Mouse (Mus musculus) left cerebral cortex, adult 11 months (tissue): Measurements from ENCODE around the gene Oasl2.
A peak's percentile ranks its signal among the peaks of the same experiment; 100 is the strongest.
"Not testable (repeated sequence)": the region's sequence is repeated elsewhere in the genome, so short reads cannot be mapped to it uniquely, and the experiment has no call there.

Experiments
- DNase-seq: peaks from one replicate; pipeline ENCODE4 v3.0.0; 2022; ENCODE audit warnings: low spot score

Gene Oasl2

DNA sequence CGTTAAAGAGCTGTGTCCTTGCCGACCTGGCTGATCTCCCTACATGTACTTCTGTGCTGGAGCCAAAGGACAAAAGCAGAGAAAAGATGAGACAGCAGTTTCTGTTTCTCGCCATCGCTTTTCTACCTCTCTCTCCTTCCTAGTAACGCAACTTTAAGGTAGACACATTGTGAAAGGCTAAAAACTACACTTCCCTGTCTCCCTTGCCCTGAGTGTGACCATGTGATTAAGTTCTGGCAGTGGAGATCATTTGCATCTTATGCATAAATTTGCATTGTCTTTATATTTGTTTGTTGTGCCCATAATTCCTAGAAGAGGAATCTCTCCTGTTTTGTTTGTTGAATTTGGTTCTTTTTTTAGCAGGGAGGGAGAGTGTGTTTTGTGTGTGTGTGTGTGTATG, 19.1 kb downstream of the Oasl2 start:
- DNase-seq = no peak

DNA sequence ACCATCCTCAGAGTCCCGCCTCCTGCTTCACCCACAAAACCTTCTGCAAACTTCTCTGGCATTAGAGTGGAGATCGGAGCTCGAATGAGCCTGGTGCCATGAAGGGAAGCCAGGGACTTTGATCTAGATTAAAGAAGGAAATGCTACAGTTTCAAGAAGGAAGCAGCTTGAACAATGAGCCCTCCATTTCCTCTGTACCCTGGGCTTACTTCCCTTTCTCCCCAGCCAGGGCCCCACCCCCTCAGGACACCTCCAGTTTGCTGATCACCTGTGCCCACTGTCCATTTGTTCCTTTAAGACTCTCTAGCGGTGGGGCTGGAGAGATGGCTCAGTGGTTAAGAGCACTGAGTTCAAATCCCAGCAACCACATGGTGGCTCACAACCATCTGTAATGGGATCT, 20.0 kb downstream of the Oasl2 start:
- DNase-seq = no peak

DNA sequence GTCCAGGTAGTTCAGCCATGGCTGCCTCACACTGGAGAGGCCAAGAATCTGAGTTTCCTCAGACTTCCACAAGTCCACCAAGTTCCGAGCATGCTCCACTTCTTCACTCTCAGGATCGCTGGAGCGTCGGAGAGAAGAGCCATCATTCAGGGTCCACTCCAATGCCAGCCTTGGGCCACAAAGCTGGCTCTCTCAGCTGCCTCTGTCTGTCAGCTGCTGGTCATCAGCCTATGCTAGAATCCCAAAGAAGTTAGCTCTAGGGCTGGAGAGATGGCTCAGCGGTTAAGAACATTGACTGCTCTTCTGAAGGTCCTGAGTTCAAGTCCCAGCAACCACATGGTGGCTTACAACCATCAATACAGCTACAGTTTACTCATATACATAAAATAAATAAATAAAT, 20.6 kb downstream of the Oasl2 start:
- DNase-seq = not testable (repeated sequence)

DNA sequence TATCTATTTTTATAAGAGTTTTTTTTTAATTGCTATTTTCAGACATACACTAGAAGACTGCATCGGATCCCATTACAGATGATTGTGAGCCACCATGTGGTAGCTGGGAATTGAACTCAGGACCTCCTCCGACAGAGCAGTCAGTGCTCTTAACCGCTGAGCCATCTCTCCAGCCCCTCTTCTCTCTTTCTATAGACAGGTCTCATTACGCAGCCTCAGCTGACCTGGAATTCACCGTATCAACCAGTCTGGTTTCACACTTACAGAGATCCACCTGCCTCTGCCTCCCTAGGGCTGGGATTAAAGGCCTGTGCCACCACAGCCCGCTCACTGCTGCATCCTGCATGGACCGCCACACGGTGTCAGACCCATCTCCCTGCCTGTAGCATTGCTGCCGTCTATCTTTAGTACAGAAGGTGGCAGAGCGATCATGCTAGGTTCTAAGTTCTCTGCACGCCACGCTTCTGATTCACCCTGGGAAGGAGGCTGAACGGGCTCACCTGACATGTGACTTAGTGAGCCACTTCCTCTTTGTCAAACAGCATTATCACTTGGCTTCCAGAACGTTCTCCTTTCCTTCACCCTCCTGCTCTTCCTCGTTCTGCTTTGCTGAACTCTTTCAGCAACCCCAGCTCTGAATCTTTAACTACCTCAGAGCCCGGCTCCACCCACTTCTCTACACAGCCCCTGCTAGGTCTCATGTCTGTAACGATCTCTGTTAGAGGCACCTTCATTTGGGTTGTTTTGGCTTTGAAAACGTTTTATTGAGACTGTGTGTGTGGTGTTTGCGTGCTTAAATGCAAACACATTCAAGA, 25.0 kb downstream of the Oasl2 start:
- no peak for DNase-seq

DNA sequence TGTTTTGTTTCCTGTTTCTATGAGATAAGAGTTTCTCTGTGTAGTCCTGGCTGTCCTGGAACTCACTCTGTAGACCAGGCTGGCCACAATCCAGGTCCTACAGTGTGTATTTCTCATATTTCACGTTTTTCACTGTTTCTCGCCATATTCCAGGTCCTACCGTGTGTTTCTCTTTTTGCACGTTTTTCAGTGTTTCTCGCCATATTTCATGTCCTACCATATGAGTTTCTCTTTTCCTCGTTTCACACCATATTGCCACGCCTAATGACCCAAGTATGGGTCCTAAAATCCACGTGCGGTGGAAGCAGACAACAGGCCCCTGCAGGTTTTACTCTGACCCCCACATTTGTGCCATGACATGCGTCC, 25.6 kb downstream of the Oasl2 start:
- no peak for DNase-seq

DNA sequence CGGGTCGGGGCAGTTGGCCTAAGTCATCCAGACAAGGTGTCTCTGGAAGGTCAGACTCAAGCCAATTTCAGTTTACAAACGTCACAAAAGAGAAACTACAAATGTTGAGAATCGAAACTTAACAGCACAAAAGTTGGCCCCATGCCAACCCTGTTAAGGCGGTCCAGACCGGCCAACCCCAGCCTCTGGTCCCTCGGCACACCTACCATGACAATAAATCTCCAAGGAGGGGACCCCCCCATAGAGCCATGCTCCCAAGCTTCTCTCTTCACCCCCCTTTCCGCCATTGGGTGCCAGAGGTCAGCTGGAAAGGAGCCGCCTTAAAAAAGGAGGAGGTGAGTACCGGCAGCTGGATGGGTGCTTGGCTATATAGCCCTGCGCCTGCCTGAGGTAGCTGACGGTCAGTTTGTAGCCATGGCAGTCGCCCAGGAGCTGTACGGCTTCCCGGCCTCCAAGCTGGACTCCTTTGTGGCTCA, 26.3 kb downstream of the Oasl2 start, which contains the start of gene Oasl1:
Gene Oasl1, plus strand, starts transcription at position 243 of the 476 bp plus-strand sequence.
- no peak for DNase-seq

DNA sequence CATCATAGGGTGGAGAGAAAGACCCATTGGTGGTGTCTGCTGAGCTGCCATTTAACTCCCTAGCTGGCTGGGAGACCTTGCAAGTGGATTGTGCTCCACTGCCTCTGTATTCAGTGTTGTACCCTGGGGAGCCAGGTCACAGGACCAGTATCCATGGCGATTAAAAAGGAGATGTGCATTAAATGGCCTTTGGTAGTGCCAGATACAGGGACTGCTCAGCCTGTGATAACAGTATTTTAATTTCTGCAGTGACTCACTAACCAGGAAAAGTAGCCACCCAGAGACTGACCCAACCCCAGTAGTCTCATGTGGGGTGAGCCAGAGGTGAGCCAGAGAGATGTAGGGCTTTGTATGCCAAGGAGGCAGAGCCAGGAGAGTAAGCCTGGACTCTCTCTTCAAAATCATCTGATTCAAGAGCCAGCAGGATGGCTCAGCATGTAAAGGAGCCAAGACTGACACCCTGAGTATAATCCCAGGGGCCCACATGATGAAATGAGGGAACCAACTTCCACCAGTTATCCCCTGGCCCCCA, 29.5 kb downstream of the Oasl2 start:
- DNase-seq = no peak

DNA sequence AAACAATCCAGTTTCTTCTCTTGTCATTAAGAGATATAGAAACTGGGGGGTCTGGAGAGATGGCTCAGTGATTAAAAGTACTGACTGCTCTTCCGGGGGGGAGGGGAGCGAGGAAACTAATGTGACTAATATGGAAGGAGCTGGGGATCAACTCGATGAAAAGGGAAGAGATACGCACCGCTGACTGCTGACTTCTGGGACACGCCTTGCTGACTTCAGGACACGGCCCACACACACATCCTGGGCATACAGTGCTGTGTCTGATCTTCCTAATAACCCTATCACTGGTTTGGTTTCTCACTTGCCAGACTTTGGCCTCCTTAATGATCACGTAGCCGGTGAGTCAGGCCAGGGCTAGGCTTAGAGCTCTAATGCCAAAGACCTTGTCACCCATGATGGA, 30.0 kb downstream of the Oasl2 start:
- DNase-seq = no peak

DNA sequence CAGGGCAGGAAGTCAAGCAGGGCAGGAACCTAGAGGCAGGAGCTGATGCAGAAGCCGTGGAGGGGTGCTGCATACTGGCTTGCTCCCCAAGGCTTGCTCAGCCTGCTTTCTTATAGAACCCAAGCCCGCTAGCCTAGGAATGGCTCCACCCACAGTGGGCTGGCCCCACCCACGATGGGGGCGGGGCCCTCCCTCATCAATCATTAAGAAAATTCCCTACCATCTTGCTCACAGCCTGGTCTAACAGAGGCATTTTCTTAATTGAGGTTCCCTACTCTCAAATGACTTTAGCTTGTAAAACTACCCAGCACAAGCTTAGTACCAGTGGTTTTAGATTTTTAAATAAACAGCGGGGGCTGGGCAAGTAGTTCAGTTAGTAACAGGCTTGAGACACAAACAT, 34.9 kb downstream of the Oasl2 start:
- DNase-seq = no peak

DNA sequence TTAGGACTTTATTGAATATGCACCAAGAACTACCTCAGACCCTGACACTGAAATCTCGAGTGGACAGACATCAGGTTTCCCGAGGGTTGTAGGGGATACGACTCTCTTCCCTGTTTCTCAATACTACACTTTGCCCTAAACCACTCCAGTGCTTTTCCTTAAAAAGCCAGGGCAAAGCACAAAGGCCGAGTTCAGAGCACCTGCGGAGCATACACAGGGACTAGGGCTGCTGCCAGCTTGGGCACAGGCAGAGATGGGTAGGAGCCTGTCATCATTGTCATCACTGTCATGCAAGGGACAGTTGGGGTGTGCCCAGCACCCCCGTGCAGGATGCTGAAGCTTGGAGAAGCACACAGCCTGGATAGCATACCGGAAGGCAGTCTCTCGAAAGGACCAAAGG, 36.5 kb downstream of the Oasl2 start:
- no peak for DNase-seq

DNA sequence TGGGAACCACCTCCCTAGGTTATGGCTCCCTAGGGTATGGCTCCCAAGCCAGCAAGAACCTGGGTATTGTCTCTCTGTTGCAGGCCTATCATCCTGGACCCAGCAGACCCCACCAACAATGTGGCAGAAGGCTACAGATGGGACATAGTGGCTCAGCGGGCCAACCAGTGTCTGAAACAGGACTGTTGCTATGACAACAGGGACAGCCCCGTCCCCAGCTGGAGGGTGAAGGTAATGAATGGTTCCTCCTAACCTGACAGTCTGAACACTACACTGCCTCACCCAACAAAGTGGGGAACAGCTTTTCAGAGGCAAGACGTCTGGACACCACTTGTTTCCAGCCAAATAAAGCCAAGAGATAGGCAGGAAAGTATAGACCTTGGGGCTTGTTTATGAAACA, 39.1 kb downstream of the Oasl2 start:
- no peak for DNase-seq

DNA sequence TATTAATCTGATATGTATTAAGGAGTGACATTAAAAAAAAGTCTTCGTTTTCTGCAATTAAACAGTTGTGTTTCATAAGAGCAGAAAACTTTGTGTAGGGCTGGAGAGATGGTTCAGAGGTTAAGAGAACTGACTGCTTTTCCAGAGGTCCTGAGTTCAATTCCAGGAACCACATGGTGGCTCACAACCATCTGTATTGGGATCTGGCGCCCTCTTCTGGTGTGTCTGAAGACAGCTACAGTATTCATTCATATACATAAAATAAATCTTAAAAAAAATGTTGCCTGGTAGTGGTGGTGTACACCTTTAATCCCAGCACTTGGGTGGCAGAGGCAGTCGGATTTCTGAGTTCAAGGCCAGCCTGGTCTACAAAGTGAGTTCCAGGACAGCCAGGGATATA, 44.4 kb downstream of the Oasl2 start:
- DNase-seq = not testable (repeated sequence)

DNA sequence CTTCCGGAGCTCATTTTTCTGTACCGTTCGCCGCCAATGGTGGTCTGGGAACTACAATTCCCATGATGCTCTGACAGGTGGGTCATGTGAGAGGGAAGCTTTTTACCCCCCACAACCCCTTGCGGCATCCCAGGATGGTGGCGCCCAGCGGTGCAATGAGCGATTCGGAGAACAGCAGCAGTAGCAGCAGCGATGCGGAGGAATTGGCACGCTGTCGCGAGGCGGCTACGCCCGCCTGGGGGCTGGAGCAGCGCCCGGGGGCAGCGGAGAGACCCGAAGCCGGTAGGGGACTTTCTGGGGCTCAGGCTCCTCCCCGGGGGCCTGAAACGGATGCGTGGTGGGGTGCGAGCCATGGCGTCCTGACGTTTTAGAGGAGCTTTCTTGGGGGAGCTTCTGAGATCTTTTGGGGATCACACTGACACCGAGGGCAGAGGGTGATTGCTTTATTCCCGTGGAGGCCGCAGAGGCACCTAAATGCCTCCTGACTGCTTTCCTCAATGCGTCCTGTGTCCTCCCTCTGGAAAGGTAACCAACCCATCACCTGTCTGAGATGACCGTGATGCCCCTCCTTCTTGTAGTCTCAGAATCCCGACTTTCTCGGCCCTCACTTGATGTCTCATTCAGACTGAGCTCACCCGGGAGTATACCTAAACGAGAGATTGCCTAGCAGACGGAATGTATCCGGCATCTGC, 45.5 kb downstream of the Oasl2 start, which contains the start of gene 2210016L21Rik:
Gene 2210016L21Rik, plus strand, starts transcription at position 85 of the 692 bp plus-strand sequence.
- peak; percentile 79 for DNase-seq

DNA sequence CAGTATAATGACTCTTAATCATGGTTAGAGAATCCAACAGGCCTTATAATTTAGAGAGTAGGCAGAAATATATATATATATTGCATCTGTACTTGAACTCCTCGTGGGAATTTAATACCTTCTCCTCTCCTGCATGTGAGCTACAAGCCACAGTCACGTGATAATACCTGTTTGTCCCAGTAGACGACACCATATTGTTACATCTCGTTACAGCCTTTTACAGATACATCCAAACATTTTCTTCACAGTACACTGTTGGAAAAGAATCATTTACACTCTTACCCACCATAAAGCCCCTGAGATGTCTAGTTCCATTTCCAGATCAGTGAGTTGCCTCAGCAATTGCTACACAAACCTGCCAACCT, 46.0 kb downstream of the Oasl2 start:
- no peak for DNase-seq

DNA sequence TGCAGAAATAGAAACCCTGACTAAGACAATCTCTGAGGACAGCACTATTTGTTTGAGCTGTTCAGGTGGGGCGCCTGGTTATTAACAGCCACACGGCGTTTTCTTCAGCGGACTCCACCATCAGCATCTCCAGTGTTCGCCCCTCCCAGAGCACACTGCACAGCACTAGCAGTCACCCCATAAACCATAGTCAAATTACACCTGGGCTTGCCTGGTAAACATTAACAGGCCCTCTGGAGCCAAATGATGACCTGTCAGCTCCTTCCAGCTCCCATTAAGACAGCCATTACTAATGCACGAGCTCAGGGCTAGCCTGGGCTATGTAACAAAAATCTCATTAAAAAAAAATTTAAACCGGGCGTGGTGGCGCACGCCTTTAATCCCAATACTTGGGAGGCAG, 48.3 kb downstream of the Oasl2 start:
- no peak for DNase-seq

DNA sequence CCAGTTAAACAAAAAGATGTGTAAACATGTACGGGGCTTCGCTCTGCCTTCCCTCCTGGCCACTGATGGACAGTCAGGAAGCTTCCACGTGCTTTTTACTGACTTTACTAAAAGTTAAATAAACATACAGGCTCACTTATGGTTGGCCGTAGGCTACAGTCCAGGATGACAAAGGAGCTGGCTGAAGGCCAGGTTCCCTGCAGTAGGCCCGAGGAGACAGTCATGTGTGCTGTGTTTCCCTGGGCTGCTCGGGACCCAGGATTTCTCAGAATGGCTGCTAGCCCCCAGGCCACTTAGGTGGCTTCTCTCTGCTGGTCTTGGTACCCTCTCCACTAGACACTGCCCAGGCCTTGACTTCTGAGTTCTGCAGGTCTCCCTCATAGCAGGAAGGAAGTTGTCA, 52.2 kb downstream of the Oasl2 start:
- DNase-seq = no peak

DNA sequence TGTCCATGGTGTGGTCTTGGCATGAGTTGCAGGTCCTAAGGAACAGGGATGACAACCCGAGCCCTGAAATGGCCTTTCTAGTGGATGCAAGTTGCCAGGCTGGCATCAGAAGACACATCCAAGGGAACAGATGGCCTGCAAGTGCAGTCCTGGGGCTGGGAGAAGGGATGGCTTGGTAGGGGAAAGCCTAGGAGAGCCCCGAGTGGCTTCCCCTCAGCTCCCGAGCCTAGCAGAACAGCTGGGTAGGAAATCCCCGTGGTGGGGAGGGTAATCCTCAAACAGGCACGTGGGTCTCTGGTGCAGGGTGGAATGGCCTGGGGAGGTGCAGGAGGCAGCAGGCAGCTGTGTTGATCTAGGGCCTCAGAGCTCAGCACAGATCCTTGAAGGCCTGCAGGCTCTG, 52.6 kb downstream of the Oasl2 start:
- DNase-seq = no peak

DNA sequence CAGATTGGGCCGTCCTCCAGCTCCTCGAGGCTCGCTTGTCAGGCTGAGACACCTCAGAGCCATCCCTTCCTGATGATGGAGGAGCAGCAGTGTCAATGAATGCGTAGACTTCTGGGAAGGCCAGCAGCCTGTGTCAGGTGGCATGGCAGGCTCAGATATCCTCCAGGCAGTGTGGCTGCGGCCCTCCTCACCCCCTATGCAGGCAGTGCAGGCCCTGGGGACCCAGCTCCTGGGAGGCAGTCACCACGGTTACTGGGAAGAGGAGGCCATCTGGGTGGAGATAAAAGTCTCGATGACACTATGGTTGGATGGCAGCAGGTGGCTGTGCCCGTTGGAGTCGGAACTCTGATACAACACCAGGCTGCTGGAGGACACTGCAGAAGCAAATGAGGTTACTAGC, 53.1 kb downstream of the Oasl2 start:
- no peak for DNase-seq

DNA sequence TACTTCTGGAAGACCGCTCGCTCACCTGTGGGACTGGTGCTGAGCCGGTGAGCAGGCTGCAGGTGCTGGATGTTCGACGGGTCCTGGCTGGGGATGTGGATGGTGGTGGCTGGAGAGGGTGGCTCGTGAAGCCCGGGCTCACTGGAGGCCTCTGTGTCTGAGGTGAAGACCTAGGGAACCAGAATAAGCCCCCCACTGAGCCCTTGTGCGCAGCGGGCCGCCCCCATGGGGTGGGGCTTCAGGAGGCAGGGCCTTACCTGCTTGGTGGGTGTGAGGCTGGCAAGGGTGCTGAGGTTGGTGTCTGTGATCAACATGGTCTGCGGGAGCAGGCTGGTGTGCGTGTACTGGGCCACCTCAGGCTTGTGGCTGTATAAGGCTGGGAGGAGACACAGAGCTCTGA, 53.9 kb downstream of the Oasl2 start:
- no peak for DNase-seq

DNA sequence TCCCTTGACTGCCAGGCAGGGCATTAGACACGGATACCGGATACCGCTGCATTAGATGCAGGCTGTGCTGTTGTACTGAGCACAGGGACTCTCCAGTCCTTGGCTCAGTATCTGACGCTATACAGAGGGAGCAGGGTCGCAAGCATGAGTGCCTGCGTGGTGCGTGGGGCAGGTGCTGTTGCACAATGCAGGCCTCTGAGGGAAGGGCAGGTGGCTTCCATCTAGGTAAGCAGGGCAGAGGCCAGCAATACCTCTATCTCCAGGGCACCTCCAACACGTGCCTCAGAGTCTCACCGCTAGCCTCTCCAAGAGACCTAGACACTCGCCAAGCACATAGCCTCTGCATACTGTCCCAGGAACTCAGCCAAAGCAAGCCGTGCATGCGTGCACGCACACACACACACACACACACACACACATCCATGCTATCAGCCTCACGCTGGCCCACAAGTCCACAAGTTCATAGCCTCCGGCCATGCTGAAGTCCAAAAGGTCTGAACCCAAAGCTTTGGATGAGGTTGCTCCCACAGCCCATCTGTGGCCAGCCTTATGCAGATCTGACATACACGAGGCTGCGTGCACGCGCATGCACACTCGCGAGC, 54.6 kb downstream of the Oasl2 start:
- DNase-seq = no peak

DNA sequence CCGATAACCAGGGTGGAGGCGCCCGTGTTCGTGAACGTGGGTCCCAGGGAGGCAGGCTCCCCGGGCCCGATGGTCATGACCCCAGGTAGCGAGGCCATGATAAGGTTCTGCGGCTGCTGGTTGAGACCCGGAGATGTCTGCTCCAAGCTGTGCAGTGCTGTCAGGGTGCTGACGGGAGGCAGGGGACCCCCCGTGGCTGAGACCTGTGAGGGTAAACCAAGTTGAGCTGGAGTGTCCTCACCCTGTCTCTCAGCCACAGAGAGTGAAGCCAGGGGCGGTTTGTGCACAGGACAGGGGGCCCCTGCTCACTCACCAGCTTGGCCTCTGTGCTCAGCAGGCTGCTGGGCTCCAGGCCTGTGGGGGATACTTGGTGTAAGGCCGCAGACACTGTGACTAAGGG, 56.6 kb downstream of the Oasl2 start:
- no peak for DNase-seq

DNA sequence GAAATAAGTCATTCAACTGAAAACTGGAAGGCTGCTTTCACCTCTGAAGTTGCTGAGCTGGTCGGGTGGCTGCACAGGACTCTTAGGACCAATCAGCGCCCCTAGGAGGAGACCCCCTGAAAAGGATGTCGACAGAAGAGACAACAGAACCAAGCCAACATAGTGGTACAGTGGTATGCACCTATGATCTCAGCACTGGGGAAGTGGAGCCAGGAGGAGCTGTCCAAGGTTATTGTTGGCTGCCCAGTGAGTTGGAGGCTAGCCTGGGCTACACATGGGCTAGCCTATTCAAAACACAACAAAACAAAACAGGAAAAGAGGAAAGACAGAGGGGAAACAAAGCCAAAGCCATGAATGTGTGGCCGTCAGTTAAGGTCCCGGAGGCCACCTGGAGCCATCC, 61.3 kb downstream of the Oasl2 start:
- no peak for DNase-seq
